Mouse (Mus musculus) large intestine, adult 2 months (tissue): ENCODE results near the gene F830045P16Rik. TPM values are rescaled to one million over a fixed set of nuclear protein-coding genes. Genes with fewer than 3 reads are reported as not detected.

ENCODE experiments used
- DNase-seq: peaks from one replicate; pipeline ENCODE4 v3.0.0-alpha.2; 2012; ENCODE audit warnings: low read depth, low spot score
- WGBS: fragments of 180-500 bp; shearing (Covaris S2); methylation state at CpG from one replicate; pipeline ENCODE4 v1.1.7; 2018; 5-methylcytosine and 5-hydroxymethylcytosine counted together
- polyA plus RNA-seq: library from polyadenylated mRNA; depleted of rRNA; stranded (reverse); fragments of >200 nt; gene quantifications from 2 replicates; pipeline ENCODE4 v1.2.3, GENCODE M21; 2012

Gene F830045P16Rik
- polyA plus RNA-seq, 1 experiment, result not detected

GRCm38 (mm10) chr2:129549537-129550135 is 13.2 kb upstream of the F830045P16Rik start:
- no peak for DNase-seq
- WGBS, result 36% methylated on average over 9 of the region's 9 CpGs

GRCm38 (mm10) chr2:129546772-129547171 is 10.4 kb upstream of the F830045P16Rik start:
- no peak for DNase-seq
- WGBS, result 33% methylated on average over 3 of the region's 3 CpGs

DNA sequence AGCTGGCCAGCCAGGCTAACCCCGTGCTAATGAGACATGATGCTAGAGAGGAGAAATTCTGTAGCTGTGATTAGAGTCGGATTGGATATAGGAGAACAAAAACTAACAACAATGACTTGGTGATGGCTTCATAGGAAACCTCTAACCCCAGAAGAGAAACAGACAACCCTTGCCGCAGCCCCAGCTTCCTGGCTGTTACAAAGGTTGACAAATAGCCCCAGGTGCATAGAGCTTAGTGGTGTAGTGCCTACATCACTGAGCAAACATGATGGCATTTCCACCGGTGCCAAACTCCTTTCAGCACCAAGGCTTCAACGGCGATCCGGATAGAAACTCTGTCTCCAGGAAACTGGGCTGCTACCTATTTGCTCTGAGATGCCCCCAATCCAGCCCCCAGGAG is 9.2 kb upstream of the F830045P16Rik start:
- WGBS, result 74% methylated on average over 7 of the region's 7 CpGs
- DNase-seq, result no peak

- 81% methylated on average over 3 of the region's 3 CpGs for WGBS
- DNase-seq, result no peak
Observed at GRCm38 (mm10) chr2:129544919-129545318, 8.5 kb upstream of the F830045P16Rik start.

DNA sequence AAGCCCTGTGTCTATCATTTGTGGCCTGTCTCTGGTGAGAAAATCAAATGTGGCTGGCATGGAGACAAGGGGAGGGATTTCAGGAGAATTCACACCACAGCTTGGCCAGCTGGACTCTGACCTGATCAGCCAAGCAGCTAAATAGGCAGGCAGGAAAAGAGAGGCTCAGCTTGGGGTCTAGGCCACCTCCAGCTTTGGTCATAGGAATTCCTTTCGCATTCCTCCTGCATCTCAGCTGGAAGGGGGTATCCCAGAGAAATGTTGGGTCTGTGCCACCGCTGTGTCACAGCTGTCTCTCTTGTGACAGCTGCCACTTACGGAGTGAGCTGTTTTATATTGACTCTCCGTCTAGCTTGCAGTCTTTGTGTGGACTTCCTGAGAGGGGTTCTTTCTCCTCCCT is 8.0 kb upstream of the F830045P16Rik start:
- DNase-seq, result no peak
- 50% methylated on average over 4 of the region's 4 CpGs for WGBS

GRCm38 (mm10) chr2:129540036-129540435 is 3.6 kb upstream of the F830045P16Rik start:
- DNase-seq, result no peak
- WGBS, result 57% methylated on average over 3 of the region's 3 CpGs

DNA sequence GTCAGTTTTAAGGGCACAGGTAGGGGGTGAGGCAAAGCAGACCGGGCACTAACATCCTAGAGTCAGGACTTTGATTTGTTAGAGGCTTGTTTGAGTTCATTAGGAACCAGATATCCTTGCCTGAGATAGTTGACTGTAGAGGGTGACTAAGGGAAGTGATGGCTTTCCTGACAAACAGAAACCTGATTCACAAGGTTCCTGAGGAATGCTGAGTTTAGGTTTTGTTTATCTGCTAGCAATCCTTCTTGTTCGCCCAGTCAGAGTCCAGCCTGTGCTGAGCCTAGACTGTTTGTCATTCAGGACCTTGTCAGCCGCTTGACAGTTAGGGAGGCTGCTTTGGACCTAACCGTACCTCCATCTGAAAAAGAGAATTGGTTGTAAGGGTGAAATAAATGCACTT is 2.8 kb upstream of the F830045P16Rik start:
- 28% methylated on average over 4 of the region's 4 CpGs for WGBS
- DNase-seq, result no peak

GRCm38 (mm10) chr2:129537926-129538325 is 1.5 kb upstream of the F830045P16Rik start:
- no peak for DNase-seq
- WGBS, result 59% methylated on average over 4 of the region's 4 CpGs

- DNase-seq, result no peak
- 58% methylated on average over 7 of the region's 7 CpGs for WGBS
Observed at GRCm38 (mm10) chr2:129537360-129537759, 958 bp upstream of the F830045P16Rik start.

GRCm38 (mm10) chr2:129536926-129537325 is 524 bp upstream of the F830045P16Rik start:
- 69% methylated on average over 1 of the region's 1 CpGs for whole genome bisulfite sequencing
- DNase-seq, result no peak

DNA sequence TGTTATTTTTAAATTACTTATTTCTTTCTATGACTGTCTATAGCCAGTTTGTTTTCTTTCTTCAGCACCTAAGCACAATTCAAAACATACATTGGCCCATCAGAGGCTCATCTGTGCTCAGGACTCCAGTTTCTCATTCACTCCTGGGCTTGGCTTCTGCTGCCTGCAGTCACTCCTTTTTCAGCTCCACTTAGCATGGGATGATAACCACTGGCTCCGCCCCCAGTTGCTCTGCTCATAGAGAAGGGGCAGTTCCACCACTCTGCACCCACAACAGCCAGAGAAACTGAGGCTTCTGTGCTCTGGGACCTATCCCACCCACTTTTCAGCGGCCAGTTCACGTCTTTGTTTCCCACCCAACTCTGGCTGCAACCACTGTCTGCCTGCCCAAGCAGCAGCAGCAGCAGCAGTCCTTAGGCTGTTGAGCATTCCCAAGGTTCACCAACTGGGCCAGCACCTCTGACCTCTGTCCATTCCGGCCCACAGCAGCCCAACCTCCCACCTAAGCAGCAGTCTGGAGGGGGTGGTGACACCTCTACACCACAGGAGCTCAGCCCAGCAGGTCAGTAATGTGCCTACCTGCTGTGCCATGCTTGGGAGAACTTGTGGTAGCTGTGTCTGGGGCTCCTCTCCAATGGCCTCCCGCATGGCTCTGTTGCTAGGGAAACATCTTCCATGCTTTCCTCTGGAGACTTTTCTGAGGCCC is 1.4 kb downstream of the F830045P16Rik start:
- DNase-seq, result no peak
- WGBS, result 57% methylated on average over 5 of the region's 5 CpGs

DNA sequence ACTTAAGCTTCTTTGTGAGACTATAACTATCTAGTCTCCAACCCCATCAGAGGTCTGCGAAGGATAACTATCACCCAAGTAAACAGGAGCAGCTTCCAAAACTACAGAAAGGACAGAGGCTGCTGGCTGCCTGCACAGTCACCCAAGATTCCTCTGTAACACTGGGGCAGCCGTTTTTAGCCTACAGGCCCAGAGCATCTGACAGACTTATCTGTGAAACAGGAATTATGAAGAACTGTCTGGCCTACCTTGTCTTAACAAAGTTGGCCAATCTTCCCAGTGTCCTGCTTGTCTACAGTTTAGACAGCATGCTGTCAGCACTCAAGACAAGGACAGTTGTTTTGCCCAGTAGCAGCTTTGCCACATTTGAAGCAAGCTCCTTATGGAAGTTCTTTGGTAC is 4.5 kb downstream of the F830045P16Rik start:
- 62% methylated on average over 2 of the region's 2 CpGs for WGBS
- DNase-seq, result no peak

- no peak for DNase-seq
Observed at GRCm38 (mm10) chr2:129531102-129531501, 5.3 kb downstream of the F830045P16Rik start.

GRCm38 (mm10) chr2:129529297-129530209 is 6.8 kb downstream of the F830045P16Rik start:
- DNase-seq, result no peak
- 27% methylated on average over 14 of the region's 14 CpGs for WGBS

- WGBS, result 80% methylated on average over 4 of the region's 4 CpGs
- no peak for DNase-seq
Observed at GRCm38 (mm10) chr2:129527916-129528315, 8.5 kb downstream of the F830045P16Rik start.

GRCm38 (mm10) chr2:129526322-129526721 is 10.1 kb downstream of the F830045P16Rik start:
- 47% methylated on average over 4 of the region's 4 CpGs for WGBS
- no peak for DNase-seq

DNA sequence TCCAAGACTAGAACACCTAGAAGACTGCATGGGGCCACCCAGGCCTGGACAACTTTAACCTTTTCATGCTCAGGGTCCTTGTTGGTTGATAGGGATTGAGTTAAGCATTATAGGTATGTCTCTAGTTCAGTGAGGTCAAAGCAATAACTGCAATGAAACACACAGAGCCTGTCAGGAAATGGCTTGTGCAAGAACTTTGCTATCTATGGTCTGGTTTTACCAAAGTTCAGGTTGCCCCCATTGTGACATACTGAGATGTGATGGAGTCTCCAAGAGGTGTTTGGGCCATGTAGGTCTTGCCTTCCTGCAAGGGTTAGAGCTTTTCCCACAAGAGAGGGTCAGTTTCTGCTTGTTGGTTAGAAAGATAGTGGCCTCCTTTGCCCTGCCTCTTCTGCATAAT is 10.8 kb downstream of the F830045P16Rik start:
- DNase-seq, result no peak

DNA sequence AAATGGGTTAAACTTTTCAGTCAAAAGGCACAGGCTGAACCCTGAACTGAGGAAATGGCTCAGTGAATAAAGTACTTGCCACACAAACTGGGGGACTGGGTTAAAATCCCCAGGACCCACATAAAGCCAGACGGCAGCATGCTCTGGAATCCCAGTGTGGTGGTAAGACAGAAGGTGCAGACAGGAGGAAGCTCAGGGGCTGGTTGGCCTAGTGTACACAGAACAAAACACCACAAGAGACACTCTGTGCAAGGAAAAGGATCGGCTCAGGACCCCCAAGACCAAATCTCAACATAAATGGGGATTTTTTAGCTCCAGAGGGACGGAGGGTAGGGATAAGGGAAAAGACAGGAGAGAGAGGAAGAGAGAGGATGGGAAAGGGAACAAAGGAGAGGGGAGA is 17.9 kb downstream of the F830045P16Rik start:
- WGBS, result 74% methylated on average over 3 of the region's 3 CpGs
- DNase-seq, result no peak

DNA sequence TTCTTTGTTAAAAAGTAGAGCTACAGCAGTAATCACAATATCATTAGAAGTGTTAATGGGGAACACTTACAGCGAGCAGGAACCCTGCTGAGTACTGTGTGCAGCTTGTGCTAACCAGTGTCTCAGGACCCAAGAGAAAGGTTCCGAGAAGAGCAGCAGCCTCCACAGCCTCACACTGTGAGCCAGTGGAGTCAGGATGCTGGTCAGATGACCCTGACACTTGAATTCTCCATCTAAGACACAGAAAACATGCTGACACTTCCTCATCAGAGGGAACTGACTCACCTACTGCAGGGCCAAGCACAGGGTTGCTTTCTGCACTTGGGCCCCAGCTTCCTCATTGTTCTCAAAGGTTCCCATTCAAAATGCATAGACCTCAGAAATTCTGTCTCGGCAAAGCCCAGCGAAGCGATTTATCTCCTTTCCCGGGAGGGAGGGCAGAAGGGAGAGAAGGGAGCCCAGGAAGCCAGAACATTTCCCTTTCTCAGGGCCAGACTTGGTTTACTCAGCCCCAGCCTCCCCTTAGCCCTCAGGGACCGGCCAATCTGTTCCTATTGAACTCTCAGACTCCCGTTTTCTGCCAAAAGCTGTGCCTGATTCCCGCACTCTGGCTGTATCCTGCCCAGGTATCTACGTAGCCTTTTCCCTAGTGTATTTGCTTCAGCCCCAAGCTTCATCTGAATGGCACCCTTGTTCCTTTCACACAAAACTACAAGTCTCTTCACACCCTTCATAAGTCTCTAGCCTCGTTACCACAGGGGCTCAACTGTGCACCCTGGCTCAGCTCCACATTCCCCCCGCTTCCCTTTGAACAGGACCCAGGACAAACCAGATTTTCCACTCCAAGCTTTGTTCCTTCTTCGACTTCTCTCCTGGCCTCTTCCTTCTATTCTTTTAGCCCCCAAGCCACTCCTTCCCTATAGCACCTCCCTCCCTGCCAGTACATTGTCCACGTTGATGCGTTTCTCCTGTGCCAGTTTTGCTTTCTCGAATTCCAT is 21.2 kb downstream of the F830045P16Rik start:
- no peak for DNase-seq
- WGBS, result 47% methylated on average over 16 of the region's 16 CpGs

DNA sequence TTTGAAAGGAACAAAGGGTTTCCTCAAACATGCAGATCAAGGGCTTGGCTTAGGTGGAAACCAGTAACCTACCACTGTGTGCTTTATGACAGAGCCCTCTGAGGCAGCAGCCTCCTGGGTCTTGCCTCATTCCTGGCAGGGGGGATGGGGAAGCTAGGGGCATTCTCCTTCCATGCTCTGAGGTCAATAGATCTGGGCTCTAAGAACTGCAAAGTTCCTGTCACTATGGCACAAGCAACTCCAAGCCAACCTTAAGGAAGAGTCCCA is 22.1 kb downstream of the F830045P16Rik start:
- DNase-seq, result no peak
